Mouse (Mus musculus): Measurements from ENCODE around the gene Tial1.

Tial1 gene

GRCm38 (mm10) chr7:128417226-128417929 is 44.1 kb downstream of the Tial1 start:
- DNase-seq (ENCODE audit: low spot score) = peak; percentile 21

- DNase-seq (ENCODE audit: low spot score) = no peak
Observed at GRCm38 (mm10) chr7:128416664-128417063, 44.9 kb downstream of the Tial1 start.

GRCm38 (mm10) chr7:128414433-128414832 is 47.1 kb downstream of the Tial1 start:
- DNase-seq (ENCODE audit: low spot score) = no peak

GRCm38 (mm10) chr7:128412071-128412833 is 49.3 kb downstream of the Tial1 start:
- DNase-seq (ENCODE audit: low spot score) = no peak

- DNase-seq (ENCODE audit: low spot score) = no peak
Observed at GRCm38 (mm10) chr7:128410708-128411413, 50.7 kb downstream of the Tial1 start.

GRCm38 (mm10) chr7:128408265-128408664 is 53.3 kb downstream of the Tial1 start:
- no peak for DNase-seq (ENCODE audit: low spot score)

GRCm38 (mm10) chr7:128403988-128404387 is 57.5 kb downstream of the Tial1 start:
- no peak for DNase-seq (ENCODE audit: low spot score)

GRCm38 (mm10) chr7:128403586-128403985 is 57.9 kb downstream of the Tial1 start:
- DNase-seq (ENCODE audit: low spot score) = no peak

- no peak for DNase-seq (ENCODE audit: low spot score)
Observed at GRCm38 (mm10) chr7:128403128-128403527, 58.4 kb downstream of the Tial1 start.

- no peak for DNase-seq (ENCODE audit: low spot score)
Observed at GRCm38 (mm10) chr7:128402577-128402976, 58.9 kb downstream of the Tial1 start.

GRCm38 (mm10) chr7:128398664-128399063 is 62.9 kb downstream of the Tial1 start:
- no peak for DNase-seq (ENCODE audit: low spot score)

- no peak for DNase-seq (ENCODE audit: low spot score)
Observed at GRCm38 (mm10) chr7:128397066-128397465, 64.5 kb downstream of the Tial1 start.

- no peak for DNase-seq (ENCODE audit: low spot score)
Observed at GRCm38 (mm10) chr7:128393756-128394155, 67.8 kb downstream of the Tial1 start.

GRCm38 (mm10) chr7:128392972-128393314 is 68.6 kb downstream of the Tial1 start:
- no peak for DNase-seq (ENCODE audit: low spot score)

- DNase-seq (ENCODE audit: low spot score) = no peak
Observed at GRCm38 (mm10) chr7:128392071-128392971, 69.2 kb downstream of the Tial1 start.

- DNase-seq (ENCODE audit: low spot score) = peak; percentile 38
Observed at GRCm38 (mm10) chr7:128391267-128392057, 70.1 kb downstream of the Tial1 start.

Data from embryo, embryonic 10 days (tissue).